Mouse (Mus musculus) heart, postnatal 0 days (tissue): ENCODE results near the gene Amdhd1.
A peak's percentile ranks its signal among the peaks of the same experiment; 100 is the strongest.

Source experiments
- CTCF ChIP-seq: IDR thresholded peaks from 2 replicates; pipeline ENCODE4 v1.5.1; 2016; ENCODE audit warnings: antibody characterized with exemption, control low read depth, low read depth
- EP300 ChIP-seq: IDR thresholded peaks from 2 replicates; pipeline ENCODE4 v1.6.1; 2016; ENCODE audit warnings: antibody characterized with exemption, low read depth

DNA sequence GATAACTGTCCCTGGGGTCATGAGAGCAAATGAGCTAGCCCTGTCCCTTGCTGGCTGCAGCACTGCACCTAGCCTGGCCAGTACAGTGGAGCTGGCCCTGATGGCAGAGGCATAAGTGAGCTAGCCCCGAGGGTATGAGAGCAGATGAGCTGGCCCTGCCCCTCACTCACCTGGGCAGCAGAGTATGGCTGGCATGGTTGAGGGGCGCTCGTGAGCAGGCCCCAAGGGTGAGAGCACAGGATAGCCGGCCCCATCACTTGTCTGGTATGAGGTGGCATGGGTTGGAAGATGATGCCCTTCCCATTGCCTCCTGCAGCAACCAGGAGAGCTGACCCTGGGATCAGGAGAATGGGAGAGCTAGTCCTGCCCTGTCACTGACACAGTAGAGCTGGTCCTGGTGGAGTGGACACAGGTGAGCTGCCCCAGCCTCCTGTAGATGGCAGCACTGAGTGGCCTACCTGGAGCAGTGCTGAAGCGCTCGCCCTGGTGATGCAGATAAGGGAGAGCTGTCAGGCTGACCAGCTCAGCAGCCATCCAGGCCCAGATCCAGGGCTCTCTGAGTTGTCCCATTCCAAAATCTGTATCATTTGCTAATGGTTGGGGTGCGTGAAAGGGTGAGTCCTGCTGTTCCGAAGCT, 54.7 kb downstream of the Amdhd1 start:
- TF ChIP-seq CTCF = peak; percentile 46
- TF ChIP-seq EP300 = no peak
